Mouse (Mus musculus) heart, embryonic 11.5 days (tissue): ENCODE measurements around the gene Abi3. TPM values are rescaled to one million over a fixed set of nuclear protein-coding genes. Genes with fewer than 3 reads are reported as not detected.
A peak's percentile ranks its signal among the peaks of the same experiment; 100 is the strongest.

ENCODE experiments used
- ATAC-seq: fragments of 200-750 bp; cut with Nextera tagmentation; replicated peaks from 2 replicates; pipeline ENCODE4 v1.8.0; 2017; ENCODE audit warnings: moderate library complexity; ENCODE audit not compliant: insufficient number of reproducible peaks, low FRiP score, low TSS enrichment
- H3K27ac ChIP-seq: fragments of 300-500 bp; sonication (generic); 2 replicates; pipeline ENCODE4 v1.5.1; 2014; ENCODE audit warnings: mild to moderate bottlenecking, low read depth, low read length
- H3K27me3 ChIP-seq: fragments of 300-500 bp; sonication (generic); 2 replicates; pipeline ENCODE4 v1.6.1; 2014; ENCODE audit warnings: mild to moderate bottlenecking, low read length, mixed read lengths; ENCODE audit not compliant: control insufficient read depth, insufficient read depth
- H3K36me3 ChIP-seq: fragments of 300-500 bp; sonication (generic); 2 replicates; pipeline ENCODE4 v1.6.1; 2014; ENCODE audit warnings: mild to moderate bottlenecking, low read length, moderate library complexity, mixed read lengths; ENCODE audit not compliant: control insufficient read depth, insufficient read depth
- H3K4me1 ChIP-seq: fragments of 300-500 bp; sonication (generic); 2 replicates; pipeline ENCODE4 v1.6.1; 2014; ENCODE audit warnings: low read length; ENCODE audit not compliant: control insufficient read depth, insufficient read depth
- H3K4me2 ChIP-seq: fragments of 300-500 bp; sonication (generic); 2 replicates; pipeline ENCODE4 v1.6.1; 2014; ENCODE audit warnings: mild to moderate bottlenecking, moderate library complexity
- H3K4me3 ChIP-seq: fragments of 300-500 bp; sonication (generic); 2 replicates; pipeline ENCODE4 v1.5.1; 2014; ENCODE audit warnings: low read depth, low read length
- H3K9ac ChIP-seq: fragments of 300-500 bp; sonication (generic); 2 replicates; pipeline ENCODE4 v1.6.1; 2014; ENCODE audit warnings: mild to moderate bottlenecking, low read depth, low read length, moderate library complexity
- H3K9me3 ChIP-seq: fragments of 300-500 bp; sonication (generic); replicated peaks from 2 replicates; pipeline ENCODE4 v1.6.1; 2016; ENCODE audit warnings: low read length; ENCODE audit not compliant: control insufficient read depth
- WGBS: fragments of 180-500 bp; shearing (Covaris S2); extraction: QIAGEN DNeasy Blood & Tissue Kit; methylation state at CpG from one replicate; pipeline ENCODE4 v1.1.7; 2014; ENCODE audit not compliant: insufficient replicate concordance; 5-methylcytosine and 5-hydroxymethylcytosine counted together
- polyA plus RNA-seq: library from polyadenylated mRNA; unstranded; fragments of >200 nt; fragmentation: Nextera tagmentation; extraction: Ambion mirVana; gene quantifications from 2 replicates; pipeline ENCODE4 v1.2.1, GENCODE M21; 2014

Gene Abi3
- polyA plus RNA-seq, 1 experiment from 2014 or later, result 11.5 TPM

GRCm38 (mm10) chr11:95842953-95843352 is 677 bp upstream of the Abi3 start:
- H3K27ac ChIP-seq, result peak overlapping the region; percentile 59
- peaks cover 6% of the 10 kb centered on the region; the same call in 1 of the 2 replicates for H3K4me1 ChIP-seq
- WGBS, result 46% methylated on average over 5 of the region's 5 CpGs
- peak overlapping the region; percentile 49 for H3K4me2 ChIP-seq
- H3K27me3 ChIP-seq, result peaks cover 7% of the 10 kb centered on the region; the same call in 1 of the 2 replicates
- H3K9me3 ChIP-seq, result no peaks in the 10 kb centered on the region
- peak overlapping the region; percentile 40; the same call in 1 of the 2 replicates for H3K9ac ChIP-seq
- 0 out of 2 replicates have a peak, but pooled peaks have one; percentile 8 for ATAC-seq
- H3K36me3 ChIP-seq, result peaks cover 3% of the 10 kb centered on the region; the same call in 1 of the 2 replicates
- peak overlapping the region; percentile 21 for H3K4me3 ChIP-seq

GRCm38 (mm10) chr11:95841498-95841830 is 812 bp downstream of the Abi3 start:
- ATAC-seq, result no peak
- Histone ChIP-seq H3K36me3 (peaks cover 3% of the 10 kb centered on the region; the same call in 1 of the 2 replicates), H3K4me1 (peaks cover 18% of the 10 kb centered on the region), H3K27me3 (peaks cover 7% of the 10 kb centered on the region), H3K9ac (peak overlapping the region; percentile 66), H3K4me3 (peak overlapping the region; percentile 47), H3K27ac (peak overlapping the region; percentile 86), H3K9me3 (no peaks in the 10 kb centered on the region), H3K4me2 (peak overlapping the region; percentile 57)
- 44% methylated on average over 10 of the region's 10 CpGs for WGBS

DNA sequence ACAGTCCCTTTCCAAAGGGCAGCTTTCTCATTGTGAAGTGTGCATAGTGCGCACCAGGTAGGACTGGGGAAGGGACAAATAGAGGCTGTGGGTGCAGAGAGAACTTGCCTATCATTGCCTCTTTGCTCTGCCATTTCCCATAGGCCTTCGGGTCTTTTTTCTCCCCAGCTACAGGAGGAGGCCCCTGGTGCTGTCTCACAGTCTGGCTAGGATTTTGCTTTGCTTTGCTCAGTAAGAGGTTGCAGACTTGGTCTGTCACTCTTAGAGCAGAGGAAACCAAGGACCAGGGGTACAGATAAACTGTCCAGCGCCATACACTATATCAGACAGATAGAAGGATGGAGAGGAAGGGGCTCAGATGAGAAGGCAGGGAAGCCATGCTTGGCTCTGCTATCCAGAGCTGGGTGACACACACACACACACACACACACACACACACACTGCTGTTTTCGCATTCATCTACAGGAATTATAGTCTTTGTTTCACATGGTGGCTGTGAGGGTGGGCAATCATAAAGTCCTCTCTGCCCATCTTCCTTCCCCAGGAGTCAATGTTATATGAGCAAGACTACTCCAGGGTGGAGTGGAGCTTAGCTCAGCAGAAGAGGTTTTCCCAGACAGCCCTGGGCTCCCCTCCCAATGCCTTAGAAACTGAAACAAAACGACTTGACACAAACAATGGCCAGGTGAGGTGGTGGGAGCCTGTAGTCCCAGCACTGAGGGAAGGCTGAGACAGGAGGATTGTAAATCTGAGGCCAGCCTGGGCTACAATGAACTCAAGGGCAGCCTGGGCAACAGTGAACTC is 1.4 kb downstream of the Abi3 start:
- 58% methylated on average over 5 of the region's 5 CpGs for WGBS
- H3K9ac ChIP-seq, result peak overlapping the region; percentile 66
- peak overlapping the region; percentile 86 for H3K27ac ChIP-seq
- no peaks in the 10 kb centered on the region for H3K9me3 ChIP-seq
- peak overlapping the region; percentile 47 for H3K4me3 ChIP-seq
- H3K27me3 ChIP-seq, result peaks cover 7% of the 10 kb centered on the region
- no peak for ATAC-seq
- H3K4me1 ChIP-seq, result peaks cover 24% of the 10 kb centered on the region
- H3K4me2 ChIP-seq, result peak overlapping the region; percentile 57
- peaks cover 3% of the 10 kb centered on the region; the same call in 1 of the 2 replicates for H3K36me3 ChIP-seq

- no peak for ATAC-seq
- H3K4me3 ChIP-seq, result peak overlapping the region; percentile 20
- H3K4me1 ChIP-seq, result peaks cover 39% of the 10 kb centered on the region
- peaks cover 9% of the 10 kb centered on the region for H3K27me3 ChIP-seq
- WGBS, result 64% methylated on average over 8 of the region's 8 CpGs
- no peaks in the 10 kb centered on the region for H3K36me3 ChIP-seq
- H3K27ac ChIP-seq, result no peak overlapping the region
- peak overlapping the region; percentile 57 for H3K4me2 ChIP-seq
- H3K9ac ChIP-seq, result no peak overlapping the region
- H3K9me3 ChIP-seq, result no peaks in the 10 kb centered on the region
Observed at GRCm38 (mm10) chr11:95838999-95839868, 3.0 kb downstream of the Abi3 start.

DNA sequence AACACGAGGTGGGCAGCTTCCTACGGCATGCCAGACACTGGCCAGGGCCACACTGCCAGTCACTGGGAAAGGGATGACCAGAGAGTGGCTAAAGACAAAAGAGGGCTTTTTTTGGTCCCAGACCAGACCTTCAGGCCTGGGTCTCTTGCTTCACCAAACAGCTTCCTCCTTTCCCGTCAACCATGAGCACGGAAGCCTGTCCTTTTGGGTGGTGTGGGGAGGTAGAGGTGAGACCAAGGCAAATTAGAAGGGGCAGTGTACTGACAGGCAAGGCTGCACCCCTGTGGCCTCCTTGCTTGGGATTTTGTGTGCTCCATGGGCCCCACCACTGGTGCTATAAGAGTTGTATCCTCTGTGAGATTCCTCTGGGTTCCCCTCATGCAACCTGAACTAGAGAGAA is 3.7 kb downstream of the Abi3 start:
- 82% methylated on average over 4 of the region's 4 CpGs for WGBS
- Histone ChIP-seq H3K4me1 (peaks cover 45% of the 10 kb centered on the region), H3K27me3 (peaks cover 15% of the 10 kb centered on the region), H3K9ac (no peak overlapping the region), H3K4me2 (peak overlapping the region; percentile 57), H3K9me3 (no peaks in the 10 kb centered on the region), H3K27ac (0 out of 2 replicates have a peak overlapping the region, but pooled peaks have one; percentile 29), H3K36me3 (no peaks in the 10 kb centered on the region), H3K4me3 (no peak overlapping the region; the same call in 1 of the 2 replicates)
- ATAC-seq, result no peak

- WGBS, result 35% methylated on average over 10 of the region's 10 CpGs
Observed at GRCm38 (mm10) chr11:95837059-95837458, 5.2 kb downstream of the Abi3 start, which contains the start of gene Gngt2. Gene Gngt2, plus strand, starts transcription at chr11:95837216.

DNA sequence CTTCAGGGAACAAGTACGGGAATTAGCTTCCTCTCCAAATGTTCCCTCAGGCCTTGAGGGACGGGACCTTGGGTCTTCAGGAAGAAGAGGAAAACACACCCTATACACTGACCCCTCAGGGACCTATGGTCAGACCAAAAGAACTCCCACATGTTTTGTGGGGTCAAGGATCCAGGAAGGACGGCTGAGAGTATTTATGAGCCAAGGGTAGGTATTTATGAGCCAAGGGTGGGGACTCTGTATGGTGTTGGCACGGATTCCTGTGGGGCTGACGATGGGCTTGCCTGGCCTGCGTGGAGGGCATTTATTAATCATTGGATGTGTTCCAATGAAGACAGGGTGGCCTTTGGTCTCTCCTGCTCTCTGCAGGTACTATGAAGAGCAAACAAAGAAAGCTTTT is 5.8 kb downstream of the Abi3 start:
- Histone ChIP-seq H3K9me3 (no peaks in the 10 kb centered on the region), H3K36me3 (no peaks in the 10 kb centered on the region), H3K4me1 (peaks cover 53% of the 10 kb centered on the region), H3K4me2 (peak overlapping the region; percentile 57), H3K27me3 (peaks cover 30% of the 10 kb centered on the region), H3K9ac (no peak overlapping the region), H3K4me3 (no peak overlapping the region), H3K27ac (peak overlapping the region; percentile 65; the same call in 1 of the 2 replicates)
- ATAC-seq, result no peak
- WGBS, result 57% methylated on average over 6 of the region's 6 CpGs

More at GRCm38 (mm10) chr11:95837059-95837458, 5.2 kb downstream of the Abi3 start, which contains the start of gene Gngt2:
- H3K27me3 ChIP-seq, result peaks cover 27% of the 10 kb centered on the region
- ATAC-seq, result no peak
- no peaks in the 10 kb centered on the region for H3K36me3 ChIP-seq
- H3K9me3 ChIP-seq, result no peaks in the 10 kb centered on the region
- peaks cover 52% of the 10 kb centered on the region for H3K4me1 ChIP-seq
- H3K4me3 ChIP-seq, result peak within 1 kb of the TSS; percentile 6
- H3K27ac ChIP-seq, result peak within 1 kb of the TSS; percentile 65
- no peak within 1 kb of the TSS for H3K9ac ChIP-seq
- H3K4me2 ChIP-seq, result peak within 1 kb of the TSS; percentile 57

- 0 out of 2 replicates have a peak overlapping the region, but pooled peaks have one; percentile 12 for H3K9ac ChIP-seq
- H3K4me2 ChIP-seq, result peak overlapping the region; percentile 44; the same call in 1 of the 2 replicates
- peaks cover 36% of the 10 kb centered on the region for H3K27me3 ChIP-seq
- no peak for ATAC-seq
- peak overlapping the region; percentile 65 for H3K27ac ChIP-seq
- H3K4me3 ChIP-seq, result no peak overlapping the region
- WGBS, result 20% methylated on average over 6 of the region's 6 CpGs
- H3K36me3 ChIP-seq, result no peaks in the 10 kb centered on the region; the same call in 1 of the 2 replicates
- no peaks in the 10 kb centered on the region for H3K9me3 ChIP-seq
- H3K4me1 ChIP-seq, result peaks cover 59% of the 10 kb centered on the region
Observed at GRCm38 (mm10) chr11:95835832-95836231, 6.4 kb downstream of the Abi3 start.
